Mouse (Mus musculus): ENCODE results near the gene Hdac11. TPM values are rescaled to one million over a fixed set of nuclear protein-coding genes. Genes with fewer than 3 reads are reported as not detected.
"Not testable (repeated sequence)": the region's sequence is repeated elsewhere in the genome, so short reads cannot be mapped to it uniquely, and the experiment has no call there.

The Hdac11 gene
- polyA plus RNA-seq, 1 experiment from 2014 or later = 13.5 TPM

DNA sequence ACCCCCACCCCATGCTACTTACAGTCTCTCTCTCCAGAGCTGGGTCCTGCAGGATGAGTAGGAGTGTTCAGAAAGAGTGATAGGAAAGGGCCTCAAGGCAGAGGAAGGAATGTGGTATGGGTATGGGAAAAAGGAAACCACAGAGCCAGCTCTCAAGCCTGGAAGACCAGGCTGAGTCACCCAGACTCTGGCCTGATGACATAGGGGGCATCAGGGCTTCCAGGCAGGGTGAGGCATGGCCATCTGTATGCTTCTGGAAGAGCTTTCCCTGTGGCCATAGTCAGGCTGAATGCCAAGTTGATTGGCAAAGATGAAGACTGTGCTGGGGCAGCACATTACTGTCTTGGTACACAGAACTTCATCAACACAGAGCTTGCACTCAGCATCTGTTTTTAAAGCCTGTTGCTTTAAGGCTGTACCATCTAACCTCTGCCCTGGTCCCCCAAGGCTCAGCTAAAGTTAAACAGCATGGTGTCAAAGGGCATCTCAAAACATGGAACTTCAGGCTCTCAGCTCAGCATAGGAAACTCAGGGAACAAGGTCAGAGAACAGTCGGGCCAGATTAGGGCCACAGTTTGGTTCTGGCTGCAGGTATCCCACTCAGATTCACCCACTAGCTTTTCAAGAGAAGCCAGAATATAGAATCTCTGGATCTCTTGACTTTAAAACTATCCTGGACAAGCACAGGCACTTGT lies 36.5 kb downstream of the Hdac11 start:
- 75% methylated on average over 1 of the region's 1 CpGs for WGBS
- no peak overlapping the region for H3K4me3 ChIP-seq
- H3K36me3 ChIP-seq = no peaks in the 10 kb centered on the region
- no peak overlapping the region for H3K27ac ChIP-seq
- no peak overlapping the region for H3K4me2 ChIP-seq
- no peak overlapping the region for H3K9ac ChIP-seq
- ATAC-seq (ENCODE audit: insufficient number of reproducible peaks, low FRiP score, low TSS enrichment, low read depth) = no peak
- H3K9me3 ChIP-seq = no peaks in the 10 kb centered on the region
- H3K4me1 ChIP-seq = peaks cover 21% of the 10 kb centered on the region; the same call in 1 of the 2 replicates
- no peaks in the 10 kb centered on the region for H3K27me3 ChIP-seq

DNA sequence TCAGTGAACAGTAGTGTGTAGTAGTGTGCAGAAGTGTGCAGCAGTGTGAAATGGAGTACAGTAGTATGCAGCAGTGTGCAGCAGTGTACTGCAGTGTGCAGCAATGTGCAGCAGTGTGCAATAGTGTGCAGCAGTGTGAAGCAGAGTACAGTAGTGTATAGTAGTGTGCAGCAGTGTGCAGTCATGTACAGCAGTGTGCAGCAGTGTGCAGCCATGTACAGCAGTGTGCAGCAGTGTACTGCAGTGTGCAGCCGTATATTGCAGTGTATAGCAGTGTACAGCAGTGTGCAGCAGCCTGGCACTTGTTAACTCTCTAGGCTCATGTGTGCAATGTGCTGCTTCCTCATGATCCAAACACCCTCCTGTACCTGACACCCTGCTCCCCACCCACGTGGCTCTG lies 42.0 kb downstream of the Hdac11 start:
- no peak overlapping the region for H3K4me2 ChIP-seq
- H3K36me3 ChIP-seq = no peaks in the 10 kb centered on the region
- H3K9ac ChIP-seq = no peak overlapping the region
- peaks cover 47% of the 10 kb centered on the region for H3K4me1 ChIP-seq
- no peak overlapping the region for H3K4me3 ChIP-seq
- H3K27ac ChIP-seq = no peak overlapping the region
- H3K27me3 ChIP-seq = no peaks in the 10 kb centered on the region
- H3K9me3 ChIP-seq = no peaks in the 10 kb centered on the region
- ATAC-seq (ENCODE audit: insufficient number of reproducible peaks, low FRiP score, low TSS enrichment, low read depth) = no peak
- 56% methylated on average over 2 of the region's 2 CpGs for WGBS

DNA sequence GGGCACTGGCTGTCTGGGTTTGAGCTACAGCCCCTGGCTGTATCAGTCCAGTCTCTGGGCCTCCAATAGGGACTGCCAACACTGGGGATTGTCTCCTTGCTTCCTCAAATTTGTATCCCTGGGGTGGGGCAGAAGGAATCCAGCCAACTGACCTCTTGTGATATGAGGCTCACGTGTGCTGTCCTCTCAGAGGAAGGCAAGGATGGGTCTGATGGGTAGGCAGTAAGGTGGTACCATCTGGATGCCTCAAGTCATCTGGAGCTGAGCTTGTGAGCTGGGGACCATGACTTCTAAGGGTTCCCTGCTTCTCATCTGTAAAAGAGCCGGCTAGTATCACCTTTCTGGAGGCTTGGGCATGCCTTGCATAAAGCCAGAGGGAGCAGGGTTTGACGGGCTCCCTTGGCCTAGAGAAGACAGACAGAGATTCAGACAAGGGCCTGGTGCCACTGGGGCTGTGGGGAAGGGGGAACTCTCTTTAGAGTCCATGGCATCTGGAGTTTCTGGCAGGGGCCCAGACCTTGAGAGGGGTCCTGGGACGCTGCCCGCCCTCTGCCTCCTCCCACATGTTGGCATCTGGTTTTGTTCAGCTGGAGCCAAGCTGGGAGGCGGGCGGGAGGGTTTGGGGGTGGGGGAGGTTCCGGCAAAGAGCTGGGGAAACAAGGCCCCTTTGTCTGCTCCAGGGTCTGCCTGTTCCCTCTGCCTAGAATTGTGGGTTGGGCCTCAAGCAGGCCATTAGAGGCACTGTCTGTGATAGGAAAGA lies 44.1 kb downstream of the Hdac11 start:
- Histone ChIP-seq H3K4me3 (no peak overlapping the region), H3K9ac (no peak overlapping the region), H3K36me3 (no peaks in the 10 kb centered on the region), H3K9me3 (no peaks in the 10 kb centered on the region), H3K4me2 (no peak overlapping the region), H3K4me1 (peaks cover 51% of the 10 kb centered on the region), H3K27me3 (no peaks in the 10 kb centered on the region), H3K27ac (peak overlapping the region; percentile 76)
- WGBS = 17% methylated on average over 8 of the region's 8 CpGs
- peak; percentile 72 for ATAC-seq (ENCODE audit: insufficient number of reproducible peaks, low FRiP score, low TSS enrichment, low read depth)

DNA sequence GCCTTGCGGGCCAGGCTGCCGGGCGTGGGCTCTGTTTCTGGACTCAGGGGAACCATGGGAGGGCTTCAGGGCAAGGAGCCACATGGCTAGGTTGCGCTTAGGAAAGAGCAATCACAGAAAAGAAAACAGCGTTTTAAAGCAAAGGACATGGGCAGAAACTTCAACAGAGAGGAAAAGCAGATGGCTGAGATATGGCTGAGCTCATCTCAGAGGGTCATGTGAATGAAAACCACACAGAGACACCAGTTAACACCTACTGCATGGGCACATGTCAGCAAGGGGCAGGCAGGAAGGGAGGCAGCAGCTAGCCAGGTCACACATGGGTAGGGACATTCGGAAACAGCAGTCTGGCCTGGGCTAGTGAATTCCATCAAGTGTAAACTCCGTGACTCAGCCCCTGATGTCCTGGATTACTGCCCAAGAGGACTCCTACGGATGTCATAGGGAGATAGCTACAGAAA lies 45.4 kb downstream of the Hdac11 start:
- Histone ChIP-seq H3K27me3 (no peaks in the 10 kb centered on the region), H3K27ac (peak overlapping the region; percentile 76), H3K4me1 (peaks cover 50% of the 10 kb centered on the region), H3K4me2 (no peak overlapping the region), H3K4me3 (no peak overlapping the region), H3K9ac (no peak overlapping the region), H3K9me3 (no peaks in the 10 kb centered on the region), H3K36me3 (no peaks in the 10 kb centered on the region)
- WGBS = 50% methylated on average over 8 of the region's 8 CpGs
- no peak for ATAC-seq (ENCODE audit: insufficient number of reproducible peaks, low FRiP score, low TSS enrichment, low read depth)

DNA sequence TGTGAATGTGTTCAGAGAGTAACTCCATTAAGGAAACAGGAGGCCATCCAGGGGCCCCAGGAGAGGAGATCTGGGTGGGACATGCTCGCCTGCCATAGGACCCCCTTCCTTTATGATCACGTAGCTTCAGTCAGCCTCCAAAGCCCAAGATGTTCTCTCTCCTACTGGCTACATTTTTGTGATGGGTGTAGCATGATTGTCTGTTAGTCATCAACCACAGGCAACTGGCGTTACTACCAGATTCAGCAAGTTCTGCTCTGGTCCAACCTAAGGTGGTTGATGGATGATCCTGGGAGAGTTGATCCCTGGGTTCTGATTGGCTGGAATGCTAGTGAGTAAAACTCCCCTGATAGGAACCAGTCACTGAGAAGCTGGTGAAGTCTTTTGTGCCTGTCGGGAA lies 46.1 kb downstream of the Hdac11 start:
- no peak for ATAC-seq (ENCODE audit: insufficient number of reproducible peaks, low FRiP score, low TSS enrichment, low read depth)

DNA sequence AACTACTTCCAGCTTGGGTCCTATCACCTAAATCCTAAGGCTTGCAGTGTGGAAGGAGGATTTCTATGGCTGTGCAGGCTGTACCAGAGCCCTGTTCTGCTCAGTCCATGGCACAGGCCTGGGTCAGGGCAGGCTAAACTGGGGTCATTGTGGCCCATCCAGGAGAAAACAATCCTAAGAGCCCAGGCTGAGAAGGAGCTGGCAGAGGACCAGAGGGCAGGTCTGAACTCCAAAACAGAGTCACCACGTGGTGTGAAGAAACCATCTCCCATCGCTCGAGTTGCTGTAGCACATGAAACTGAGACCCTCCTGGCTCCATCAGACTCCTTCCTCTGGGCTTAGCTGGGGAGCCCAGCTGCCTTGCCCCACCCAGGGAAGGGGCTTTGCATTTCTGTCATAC lies 48.9 kb downstream of the Hdac11 start:
- 56% methylated on average over 3 of the region's 3 CpGs for WGBS
- Histone ChIP-seq H3K27me3 (no peaks in the 10 kb centered on the region), H3K4me3 (no peak overlapping the region), H3K36me3 (no peaks in the 10 kb centered on the region), H3K4me2 (no peak overlapping the region), H3K27ac (peak overlapping the region; percentile 43; the same call in 1 of the 2 replicates), H3K9me3 (no peaks in the 10 kb centered on the region), H3K9ac (no peak overlapping the region), H3K4me1 (peaks cover 54% of the 10 kb centered on the region)
- no peak for ATAC-seq (ENCODE audit: insufficient number of reproducible peaks, low FRiP score, low TSS enrichment, low read depth)

More for the DNA sequence above, 46.1 kb downstream of the Hdac11 start:
- no peak overlapping the region for H3K4me3 ChIP-seq
- H3K27ac ChIP-seq = peak overlapping the region; percentile 76; the same call in 1 of the 2 replicates
- 57% methylated on average over 4 of the region's 4 CpGs for WGBS
- H3K9me3 ChIP-seq = no peaks in the 10 kb centered on the region
- H3K4me2 ChIP-seq = no peak overlapping the region
- H3K27me3 ChIP-seq = no peaks in the 10 kb centered on the region
- H3K9ac ChIP-seq = no peak overlapping the region
- no peaks in the 10 kb centered on the region for H3K36me3 ChIP-seq
- H3K4me1 ChIP-seq = peaks cover 49% of the 10 kb centered on the region

DNA sequence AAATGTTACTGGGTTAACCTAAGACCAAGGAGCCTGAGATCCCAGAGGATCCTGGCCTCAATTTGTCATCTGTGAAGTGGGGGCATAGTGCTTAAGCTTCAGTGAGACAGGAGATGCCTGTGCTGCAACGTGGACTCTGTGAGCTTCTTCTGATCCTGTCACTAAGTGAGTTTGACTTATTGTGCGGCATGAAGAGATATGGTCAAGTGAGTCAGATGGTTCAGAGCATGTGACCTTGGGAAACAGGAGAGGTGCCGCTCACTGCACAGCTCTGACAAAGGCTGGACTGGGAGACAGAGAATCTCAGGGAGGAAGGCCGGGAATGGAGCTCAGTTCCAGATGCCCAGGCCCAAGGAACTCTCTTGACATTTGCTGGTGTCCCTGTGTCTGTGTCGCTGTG lies 49.3 kb downstream of the Hdac11 start:
- Histone ChIP-seq H3K4me3 (no peak overlapping the region), H3K4me1 (peaks cover 54% of the 10 kb centered on the region)
- WGBS = 81% methylated on average over 5 of the region's 5 CpGs

DNA sequence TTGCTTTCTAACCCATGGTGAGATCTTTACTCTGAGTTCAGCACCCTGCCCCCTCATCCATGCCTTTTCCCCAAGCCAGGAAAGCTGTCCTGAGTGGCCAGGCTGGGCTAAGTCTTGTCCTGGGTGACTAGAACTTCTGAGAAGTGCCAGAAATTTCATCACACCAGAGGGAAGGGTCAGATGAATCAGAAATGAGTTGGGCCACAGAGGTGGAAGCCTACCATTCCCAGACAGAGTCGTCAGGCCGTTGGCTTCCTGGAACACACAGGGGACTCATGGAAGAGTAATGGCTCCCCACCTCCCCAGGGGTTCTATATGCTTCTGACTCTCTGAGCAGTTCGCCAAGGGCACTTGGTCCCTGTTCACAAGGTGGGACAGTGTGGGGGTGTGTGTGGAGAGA lies 51.0 kb downstream of the Hdac11 start:
- ATAC-seq (ENCODE audit: insufficient number of reproducible peaks, low FRiP score, low TSS enrichment, low read depth) = no peak
- 53% methylated on average over 3 of the region's 3 CpGs for WGBS
- peaks cover 48% of the 10 kb centered on the region for H3K4me1 ChIP-seq

More for the DNA sequence above, 49.3 kb downstream of the Hdac11 start:
- no peak for ATAC-seq (ENCODE audit: insufficient number of reproducible peaks, low FRiP score, low TSS enrichment, low read depth)
- peak overlapping the region; percentile 43; the same call in 1 of the 2 replicates for H3K27ac ChIP-seq
- H3K9ac ChIP-seq = no peak overlapping the region
- H3K27me3 ChIP-seq = no peaks in the 10 kb centered on the region
- H3K4me2 ChIP-seq = no peak overlapping the region
- no peaks in the 10 kb centered on the region for H3K9me3 ChIP-seq
- no peaks in the 10 kb centered on the region for H3K36me3 ChIP-seq

DNA sequence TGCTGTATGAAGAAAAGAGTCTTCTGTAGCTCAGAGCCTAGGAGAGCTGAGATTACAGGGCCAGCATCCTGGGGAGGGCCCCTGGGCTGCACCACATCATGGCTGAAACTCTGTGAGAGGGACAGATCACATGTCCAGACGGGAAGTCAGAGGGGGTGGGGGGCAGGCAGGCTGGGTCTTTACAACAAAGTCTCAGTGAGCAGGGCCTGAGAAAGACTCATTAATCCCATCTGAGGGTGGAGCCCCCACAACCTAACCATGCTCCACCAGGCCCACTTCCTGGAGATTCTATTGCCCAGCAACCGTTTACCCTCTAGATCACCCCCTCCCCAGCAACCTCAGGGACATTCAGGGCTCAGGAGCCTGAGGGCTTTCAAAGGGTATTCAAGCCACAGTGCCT lies 53.3 kb downstream of the Hdac11 start:
- no peak overlapping the region for H3K4me3 ChIP-seq
- ATAC-seq (ENCODE audit: insufficient number of reproducible peaks, low FRiP score, low TSS enrichment, low read depth) = peak; percentile 22; the same call in 1 of the 2 replicates
- H3K27me3 ChIP-seq = no peaks in the 10 kb centered on the region
- no peak overlapping the region for H3K9ac ChIP-seq
- H3K4me1 ChIP-seq = peaks cover 65% of the 10 kb centered on the region
- H3K27ac ChIP-seq = peak overlapping the region; percentile 75
- WGBS = 14% methylated on average over 2 of the region's 2 CpGs
- H3K9me3 ChIP-seq = no peaks in the 10 kb centered on the region
- no peaks in the 10 kb centered on the region for H3K36me3 ChIP-seq
- H3K4me2 ChIP-seq = no peak overlapping the region

More for the DNA sequence above, 51.0 kb downstream of the Hdac11 start:
- no peaks in the 10 kb centered on the region for H3K36me3 ChIP-seq
- no peak overlapping the region for H3K4me2 ChIP-seq
- no peak overlapping the region for H3K9ac ChIP-seq
- no peaks in the 10 kb centered on the region for H3K27me3 ChIP-seq
- H3K27ac ChIP-seq = no peak overlapping the region
- no peak overlapping the region for H3K4me3 ChIP-seq
- no peaks in the 10 kb centered on the region for H3K9me3 ChIP-seq

DNA sequence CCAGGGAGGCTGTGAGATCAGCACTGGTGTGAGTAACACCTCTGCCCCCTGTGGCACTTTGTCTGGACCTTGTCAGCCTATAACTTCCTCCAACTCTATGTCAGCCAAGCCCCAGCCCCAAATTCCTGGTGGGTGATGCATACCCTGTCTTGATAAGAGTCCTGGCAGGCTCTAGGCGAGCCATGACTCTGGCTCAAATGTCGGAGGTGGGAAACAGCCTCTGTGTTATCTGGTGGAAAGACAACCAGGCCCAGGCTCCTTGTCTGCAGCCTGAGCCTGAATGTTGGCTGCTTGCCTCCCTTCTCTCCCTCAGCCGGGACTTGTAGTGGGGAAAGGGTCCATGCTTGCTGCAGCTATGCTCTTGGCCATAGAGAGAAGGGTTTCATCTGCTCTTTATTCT lies 54.4 kb downstream of the Hdac11 start:
- peaks cover 63% of the 10 kb centered on the region for H3K4me1 ChIP-seq
- 0 out of 2 replicates have a peak, but pooled peaks cover 3% of the 10 kb centered on the region for H3K36me3 ChIP-seq
- no peak for ATAC-seq (ENCODE audit: insufficient number of reproducible peaks, low FRiP score, low TSS enrichment, low read depth)
- no peak overlapping the region for H3K4me2 ChIP-seq
- H3K27me3 ChIP-seq = no peaks in the 10 kb centered on the region
- H3K9ac ChIP-seq = no peak overlapping the region
- H3K9me3 ChIP-seq = no peaks in the 10 kb centered on the region
- H3K4me3 ChIP-seq = no peak overlapping the region
- H3K27ac ChIP-seq = 0 out of 2 replicates have a peak overlapping the region, but pooled peaks have one; percentile 47
- 49% methylated on average over 3 of the region's 3 CpGs for WGBS

DNA sequence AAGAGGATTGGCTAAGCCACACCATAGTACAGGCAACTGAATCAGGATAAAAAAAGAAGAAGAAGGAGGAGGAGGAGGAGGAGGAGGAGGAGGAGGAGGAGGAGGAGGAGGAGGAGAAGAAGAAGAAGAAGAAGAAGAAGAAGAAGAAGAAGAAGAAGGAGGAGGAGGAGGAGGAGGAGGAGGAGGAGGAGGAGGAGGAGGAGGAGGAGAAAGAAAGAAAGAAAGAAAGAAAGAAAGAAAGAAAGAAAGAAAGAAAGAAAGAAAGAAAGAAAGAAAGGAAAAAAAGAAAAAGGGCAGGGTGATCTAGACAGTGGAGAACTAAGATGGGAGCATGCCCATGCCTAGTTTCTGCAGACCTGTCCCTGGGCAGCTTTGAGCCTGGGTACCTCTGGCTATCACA lies 55.7 kb downstream of the Hdac11 start, which contains the start of gene Fbln2:
TSS of gene Fbln2 (plus strand) at position 301 of the 400 bp plus-strand sequence.
- peak; percentile 9; the same call in 1 of the 2 replicates for ATAC-seq (ENCODE audit: insufficient number of reproducible peaks, low FRiP score, low TSS enrichment, low read depth)
- peaks cover 74% of the 10 kb centered on the region for H3K4me1 ChIP-seq
- H3K4me2 ChIP-seq = peak within 1 kb of the TSS; percentile 67
- peaks cover 11% of the 10 kb centered on the region; the same call in 1 of the 2 replicates for H3K36me3 ChIP-seq
- peak within 1 kb of the TSS; percentile 55 for H3K4me3 ChIP-seq
- H3K27ac ChIP-seq = peak within 1 kb of the TSS; percentile 84
- H3K9ac ChIP-seq = peak within 1 kb of the TSS; percentile 50
- not testable (repeated sequence) for H3K9me3 ChIP-seq, H3K27me3 ChIP-seq

DNA sequence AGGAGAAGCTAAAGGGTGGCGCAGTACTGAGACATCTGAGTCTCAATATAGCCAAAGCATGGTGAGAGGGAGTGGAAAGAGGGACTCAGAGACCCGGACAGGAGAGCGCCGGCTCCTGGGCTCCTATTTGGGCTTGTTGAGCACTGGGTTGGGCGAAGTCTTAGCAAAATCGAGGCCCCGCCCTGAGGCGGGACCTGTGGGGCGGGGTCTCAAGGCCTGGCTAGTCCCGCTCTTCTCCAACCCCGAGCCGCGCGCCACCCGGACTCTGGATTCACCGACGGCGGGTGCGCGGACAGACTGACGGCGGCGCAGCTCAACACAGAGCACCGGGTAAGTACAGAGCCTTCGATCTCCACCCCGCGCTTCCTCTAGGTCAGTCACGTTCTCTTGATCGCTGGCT lies 56.1 kb downstream of the Hdac11 start:
- H3K4me3 ChIP-seq = peak overlapping the region; percentile 55
- no peaks in the 10 kb centered on the region for H3K27me3 ChIP-seq
- H3K36me3 ChIP-seq = peaks cover 11% of the 10 kb centered on the region; the same call in 1 of the 2 replicates
- peaks cover 79% of the 10 kb centered on the region for H3K4me1 ChIP-seq
- peak; percentile 78 for ATAC-seq (ENCODE audit: insufficient number of reproducible peaks, low FRiP score, low TSS enrichment, low read depth)
- H3K27ac ChIP-seq = peak overlapping the region; percentile 84
- H3K9ac ChIP-seq = peak overlapping the region; percentile 50
- peak overlapping the region; percentile 67 for H3K4me2 ChIP-seq
- WGBS = 2% methylated on average over 29 of the region's 29 CpGs
- H3K9me3 ChIP-seq = no peaks in the 10 kb centered on the region

All from limb, embryonic 15.5 days (tissue).